Mouse (Mus musculus): ENCODE measurements around the gene Rap1a.
A peak's percentile ranks its signal among the peaks of the same experiment; 100 is the strongest.

The Rap1a gene

DNA sequence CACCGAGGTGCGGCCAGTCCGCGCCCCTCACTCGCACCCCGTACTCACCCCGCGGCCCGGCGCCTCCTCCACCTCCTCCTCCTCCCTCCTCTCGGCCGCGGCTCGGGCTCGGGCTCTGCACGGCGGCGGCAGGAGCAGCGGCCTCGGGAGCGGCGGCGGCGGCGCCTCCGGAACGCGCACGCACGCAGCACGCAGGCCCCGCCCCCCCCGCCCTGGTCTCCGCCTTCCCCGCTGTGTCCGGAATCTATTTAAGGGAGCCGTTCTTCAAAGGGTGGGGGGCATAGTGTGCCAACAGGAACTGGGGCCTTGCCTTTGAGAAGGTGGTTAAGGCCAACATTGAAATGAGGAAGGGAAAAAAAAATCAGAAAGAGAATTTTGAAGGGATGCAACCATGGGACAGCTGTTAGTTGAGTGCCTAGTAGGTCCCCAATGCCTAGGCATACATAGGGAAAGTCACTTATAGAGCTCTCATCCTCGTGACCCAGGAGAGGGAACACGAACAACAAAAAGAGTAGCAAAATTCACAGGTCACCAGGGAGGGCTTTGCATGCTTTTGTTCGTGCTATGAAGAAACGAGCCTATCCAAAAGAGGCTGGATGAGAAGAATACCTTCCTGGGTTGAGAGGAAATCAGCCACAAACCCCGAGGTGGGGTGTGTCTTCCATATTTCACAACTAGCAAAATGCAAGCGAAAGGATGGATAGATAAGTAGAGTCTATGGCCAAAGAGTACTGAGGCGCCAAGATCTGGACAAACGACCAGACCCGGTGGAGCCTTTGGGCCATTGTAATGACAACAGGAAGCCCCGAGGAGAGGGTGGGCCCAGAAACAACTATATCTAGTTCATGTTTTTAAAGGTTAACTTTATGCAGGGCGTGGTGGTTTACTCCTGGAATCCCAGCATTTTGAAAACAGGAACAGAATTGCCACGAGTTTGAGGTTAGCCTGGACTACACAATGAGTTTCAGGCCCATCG, at the start of gene Rap1a:
Rap1a (minus strand) TSS at position 146 of the 976 bp plus-strand sequence.
- DNase-seq (ENCODE audit: inconsistent age in 2 of 2, low spot score in 1 of 2), result peak in 1 of 2 experiments; percentile 85

DNA sequence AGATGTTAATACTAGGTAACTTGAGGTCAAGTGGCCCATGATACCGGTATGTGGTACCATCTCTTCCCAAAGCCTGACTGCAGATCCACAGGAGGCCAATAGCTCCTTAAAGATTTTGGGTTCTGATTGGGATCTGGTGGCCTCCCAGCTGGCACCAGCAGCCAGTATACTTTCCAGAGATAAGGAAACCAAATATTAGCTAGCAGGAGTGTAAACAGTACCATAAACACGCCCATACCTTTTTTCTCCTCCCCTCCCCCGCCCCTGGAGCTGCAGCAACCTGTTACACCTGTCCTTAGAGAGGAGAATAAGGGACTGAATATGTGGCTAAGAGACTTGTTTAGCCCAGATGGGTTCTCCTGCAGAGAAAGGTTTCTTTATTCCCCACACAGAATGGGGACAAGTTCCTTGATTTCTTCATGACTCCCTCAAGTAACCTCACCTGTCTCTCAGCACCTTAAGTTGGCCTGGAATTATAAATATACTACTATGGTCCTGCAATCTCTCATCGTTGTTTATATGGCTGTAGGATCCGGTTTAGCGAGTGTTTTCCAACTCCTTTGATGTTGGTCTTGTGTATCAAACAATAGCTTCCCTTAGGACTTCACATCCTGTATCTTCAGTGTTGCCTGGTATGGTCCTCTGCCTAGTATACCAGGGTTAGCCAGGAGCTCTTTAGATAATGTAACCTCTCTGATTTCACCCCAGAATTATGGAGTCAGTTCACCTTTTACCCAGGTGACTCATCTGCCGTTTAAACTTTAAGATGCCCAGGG, 45.3 kb upstream of the Rap1a start:
- DNase-seq (ENCODE audit: inconsistent age in 2 of 2, low spot score in 1 of 2), result peak in 1 of 2 experiments; percentile 17

DNA sequence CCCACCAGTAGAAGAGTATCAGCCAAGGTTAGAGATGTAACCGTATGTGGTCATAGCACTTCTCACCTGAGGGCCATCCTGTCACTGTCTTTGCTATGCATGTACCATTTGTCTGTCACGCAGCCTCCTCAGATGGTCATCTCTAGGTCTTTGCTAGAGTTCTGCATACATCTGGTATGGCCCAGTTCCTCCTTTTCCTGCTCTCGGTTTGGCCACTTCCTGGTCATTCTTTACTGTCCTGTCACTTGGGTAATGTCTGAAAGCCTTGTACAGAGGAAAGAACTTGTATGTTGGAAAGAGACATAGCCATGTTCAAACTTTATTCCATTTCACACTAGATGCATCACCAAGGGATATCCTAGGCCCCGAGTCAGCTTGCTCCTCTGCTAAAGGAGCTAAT, 38.7 kb upstream of the Rap1a start:
- peak in 1 of 2 experiments; percentile 19 for DNase-seq (ENCODE audit: inconsistent age in 2 of 2, low spot score in 1 of 2)

DNA sequence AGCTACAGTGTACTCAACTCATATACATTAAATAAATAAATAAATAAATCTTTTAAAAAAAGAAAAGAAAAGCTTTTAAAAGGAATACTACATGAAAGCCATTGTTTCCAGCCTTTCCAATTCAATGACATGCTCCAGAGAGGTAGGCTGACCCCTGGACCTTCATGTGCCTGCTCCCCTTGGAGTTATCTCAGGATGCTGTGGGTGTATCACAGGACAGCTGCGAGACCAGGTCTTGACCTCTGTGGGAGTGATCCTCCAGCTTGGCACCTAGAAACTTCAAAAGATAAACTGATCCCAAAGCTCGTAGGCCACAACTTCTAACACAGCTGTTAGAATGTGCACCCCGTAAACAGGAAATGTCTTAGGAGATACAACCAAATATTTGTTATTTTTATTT, 37.5 kb upstream of the Rap1a start:
- DNase-seq (ENCODE audit: inconsistent age in 2 of 2, low spot score in 1 of 2), result peak in 1 of 2 experiments; percentile 33

DNA sequence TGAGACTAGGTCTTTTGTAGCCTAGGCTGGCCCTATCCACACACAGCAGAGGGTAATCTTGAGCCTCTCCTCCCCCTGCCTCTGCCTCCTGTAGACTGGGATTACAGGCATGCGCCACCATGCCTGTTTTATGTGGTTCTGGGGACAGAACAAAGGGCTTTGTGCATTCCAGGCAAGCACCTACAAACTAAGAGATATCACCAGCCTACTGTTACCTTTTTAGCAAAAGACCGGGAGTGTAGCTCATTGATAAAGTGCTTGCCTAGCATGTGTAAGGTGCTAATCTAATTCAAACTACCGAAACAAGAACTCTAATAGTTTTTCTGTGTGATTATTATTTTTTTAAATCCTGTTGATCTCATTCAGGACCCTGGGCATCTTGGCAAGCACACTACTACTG, 35.7 kb upstream of the Rap1a start:
- DNase-seq (ENCODE audit: inconsistent age in 2 of 2, low spot score in 1 of 2), result no peak

DNA sequence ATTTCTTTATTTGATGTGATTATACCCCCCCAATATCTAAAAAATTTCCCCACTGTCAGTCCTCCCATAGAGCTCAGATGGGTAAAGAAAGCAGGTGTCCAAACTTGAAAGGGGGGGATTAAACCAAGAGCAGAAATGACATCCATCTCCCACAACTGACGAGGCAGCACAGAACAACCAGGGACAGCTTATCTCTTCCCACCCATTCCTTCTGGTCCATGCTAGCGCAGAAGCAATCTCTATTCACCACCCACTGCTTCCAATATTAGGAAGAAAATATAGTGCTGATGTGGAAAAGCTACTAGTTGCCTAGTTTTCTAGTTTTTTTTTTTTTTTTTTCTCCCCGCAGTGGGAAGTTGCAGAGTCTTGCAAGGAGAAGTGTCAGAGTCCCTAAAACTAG, 34.7 kb upstream of the Rap1a start:
- DNase-seq (ENCODE audit: inconsistent age in 2 of 2, low spot score in 1 of 2), result no peak

DNA sequence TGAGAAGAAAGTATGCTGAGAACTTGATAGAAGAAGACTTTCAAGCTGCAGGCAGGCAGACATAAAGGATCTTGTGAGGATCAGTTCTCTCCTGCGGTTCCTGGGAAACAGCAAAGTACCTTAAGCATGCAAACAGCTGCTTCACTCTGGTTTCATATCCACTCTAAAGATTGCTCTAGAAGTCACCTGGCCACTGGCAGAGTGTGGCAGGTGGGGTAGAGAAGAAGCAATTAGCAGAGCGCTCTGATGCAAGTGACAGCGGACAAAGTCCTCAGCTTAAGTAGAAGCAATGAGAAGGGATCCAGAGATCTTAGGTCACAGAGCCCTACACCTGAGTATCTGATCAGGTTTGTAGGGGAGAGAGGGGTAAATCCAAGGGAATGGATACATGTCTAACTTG, 30.4 kb upstream of the Rap1a start:
- no peak for DNase-seq (ENCODE audit: inconsistent age in 2 of 2, low spot score in 1 of 2)

DNA sequence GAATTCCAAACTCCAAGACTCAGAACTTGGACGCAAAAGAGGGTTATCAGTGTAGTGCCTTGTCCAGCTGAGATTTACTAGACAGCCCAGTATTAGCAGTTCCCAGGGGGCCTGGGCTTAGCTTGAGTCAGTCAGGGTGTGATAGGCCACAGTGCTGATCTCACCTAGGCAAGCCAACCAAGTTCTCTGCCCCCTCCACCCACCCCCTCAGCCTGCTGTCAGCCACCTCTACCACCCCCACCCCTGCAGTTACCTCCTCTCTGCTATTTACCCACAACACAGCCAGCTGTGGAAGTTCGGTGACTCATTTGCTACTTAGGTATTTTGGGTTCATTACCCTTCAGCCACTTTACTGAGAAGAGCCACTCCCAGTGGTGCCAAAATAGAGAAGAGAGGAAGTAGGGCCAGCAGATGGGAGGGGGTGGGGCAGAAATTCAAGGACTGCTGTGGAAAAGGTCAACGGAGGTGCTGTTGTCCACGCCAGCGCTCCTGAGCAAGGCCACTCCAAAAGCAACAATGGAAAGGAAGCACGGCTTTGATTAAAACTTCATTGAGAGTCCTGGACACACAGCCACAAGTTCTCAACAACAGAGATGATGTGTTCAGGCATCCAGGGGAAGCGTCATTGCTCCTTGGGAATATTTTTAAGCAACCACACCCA, 24.5 kb upstream of the Rap1a start:
- DNase-seq (ENCODE audit: inconsistent age in 2 of 2, low spot score in 1 of 2), result peak; percentile 71 to 86

DNA sequence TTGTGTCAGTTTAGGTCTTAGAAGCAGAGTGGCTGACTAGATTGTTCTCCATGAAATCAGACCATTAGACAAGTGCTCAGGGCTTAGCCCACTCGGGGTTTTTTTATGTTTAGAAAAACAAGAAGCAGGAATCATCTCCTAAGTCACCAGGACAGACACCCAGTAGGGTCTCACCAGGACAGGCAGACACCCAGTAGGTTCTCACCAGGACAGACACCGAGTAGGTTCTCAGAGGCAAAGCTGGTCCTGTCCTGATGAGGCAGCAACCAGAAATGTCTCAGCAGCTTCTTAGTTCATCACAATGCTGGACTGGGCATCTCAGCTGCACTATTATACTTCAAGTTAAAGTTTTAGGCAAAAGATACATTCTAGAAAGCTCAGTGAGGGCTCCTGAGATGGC, 23.6 kb upstream of the Rap1a start:
- no peak for DNase-seq (ENCODE audit: inconsistent age in 2 of 2, low spot score in 1 of 2)

DNA sequence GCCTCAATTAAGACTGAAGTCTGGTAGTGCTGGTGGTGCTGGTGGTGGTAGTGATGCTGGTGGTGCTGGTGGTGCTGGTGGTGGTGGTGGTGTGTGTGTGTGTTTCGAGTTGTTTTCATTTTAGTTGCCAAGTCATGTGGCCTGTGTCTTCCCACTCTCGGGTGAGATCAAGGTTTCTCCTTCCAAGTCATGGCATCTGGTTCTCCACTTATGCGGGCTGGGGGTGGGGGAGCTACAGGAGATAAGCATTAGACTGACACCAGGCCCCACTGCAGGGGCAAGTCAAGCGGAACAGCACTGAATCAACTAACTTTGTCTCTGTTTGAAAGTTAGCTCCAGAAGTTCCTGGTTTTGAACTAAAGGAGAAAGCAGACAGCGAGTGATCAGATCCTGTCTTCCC, 23.0 kb upstream of the Rap1a start:
- no peak for DNase-seq (ENCODE audit: inconsistent age in 2 of 2, low spot score in 1 of 2)

DNA sequence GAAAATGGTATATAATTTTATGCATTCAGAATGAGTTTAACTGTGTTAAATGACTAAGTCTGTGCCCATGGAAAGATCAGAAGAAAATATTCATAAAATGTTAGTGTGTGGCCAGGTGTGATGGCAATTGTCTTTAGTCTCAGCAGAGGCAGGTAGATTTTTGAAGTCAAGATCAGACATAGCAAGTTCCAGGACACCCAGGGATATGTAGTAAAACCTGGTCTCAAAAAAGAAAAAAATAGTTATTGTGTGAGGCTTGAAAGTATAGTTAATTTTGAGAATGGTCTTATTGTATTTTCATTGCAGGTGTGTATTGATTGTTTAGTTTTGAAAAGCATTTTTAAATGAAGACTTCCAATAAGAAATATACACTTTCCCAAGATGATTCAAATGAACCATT, 22.5 kb upstream of the Rap1a start:
- DNase-seq (ENCODE audit: inconsistent age in 2 of 2, low spot score in 1 of 2), result no peak

DNA sequence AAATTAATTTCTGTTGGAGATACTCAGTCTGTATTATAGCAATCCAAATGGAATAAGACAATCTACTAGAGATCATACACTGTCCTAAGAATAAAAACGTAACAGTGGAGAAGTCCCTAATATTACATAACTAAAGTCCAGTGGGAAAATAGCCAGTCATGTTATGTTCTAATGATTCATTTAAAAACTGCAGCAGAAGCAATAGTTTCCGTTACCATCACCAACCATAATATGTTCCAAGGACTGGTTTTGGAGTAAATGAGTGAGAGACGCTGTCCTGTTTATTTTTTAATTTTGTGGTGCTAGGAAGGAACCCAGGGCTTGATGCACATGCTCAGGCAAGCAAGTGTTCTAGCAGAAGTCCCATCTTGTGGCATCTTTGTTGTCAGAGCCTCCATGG, 20.4 kb upstream of the Rap1a start:
- DNase-seq (ENCODE audit: inconsistent age in 2 of 2, low spot score in 1 of 2), result no peak

DNA sequence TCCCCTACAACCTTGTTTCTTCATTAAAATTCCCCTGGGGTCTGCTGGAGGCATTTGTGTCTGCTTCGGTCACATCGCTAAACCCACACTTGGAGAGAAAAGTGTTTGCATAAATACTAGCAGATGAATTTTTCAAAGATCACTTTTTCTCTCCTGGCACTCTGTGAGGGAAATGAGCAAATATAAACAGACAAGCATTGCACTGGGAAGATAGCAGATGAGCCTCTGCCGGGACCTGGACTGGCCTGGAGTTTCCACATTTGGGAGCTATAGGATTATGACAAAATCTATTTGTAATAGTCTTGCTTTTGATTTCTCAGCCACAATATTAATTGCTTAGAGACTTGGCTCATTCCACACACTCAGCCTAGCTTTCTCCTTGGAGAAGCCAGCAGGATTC, 19.1 kb upstream of the Rap1a start:
- DNase-seq (ENCODE audit: inconsistent age in 2 of 2, low spot score in 1 of 2), result no peak

DNA sequence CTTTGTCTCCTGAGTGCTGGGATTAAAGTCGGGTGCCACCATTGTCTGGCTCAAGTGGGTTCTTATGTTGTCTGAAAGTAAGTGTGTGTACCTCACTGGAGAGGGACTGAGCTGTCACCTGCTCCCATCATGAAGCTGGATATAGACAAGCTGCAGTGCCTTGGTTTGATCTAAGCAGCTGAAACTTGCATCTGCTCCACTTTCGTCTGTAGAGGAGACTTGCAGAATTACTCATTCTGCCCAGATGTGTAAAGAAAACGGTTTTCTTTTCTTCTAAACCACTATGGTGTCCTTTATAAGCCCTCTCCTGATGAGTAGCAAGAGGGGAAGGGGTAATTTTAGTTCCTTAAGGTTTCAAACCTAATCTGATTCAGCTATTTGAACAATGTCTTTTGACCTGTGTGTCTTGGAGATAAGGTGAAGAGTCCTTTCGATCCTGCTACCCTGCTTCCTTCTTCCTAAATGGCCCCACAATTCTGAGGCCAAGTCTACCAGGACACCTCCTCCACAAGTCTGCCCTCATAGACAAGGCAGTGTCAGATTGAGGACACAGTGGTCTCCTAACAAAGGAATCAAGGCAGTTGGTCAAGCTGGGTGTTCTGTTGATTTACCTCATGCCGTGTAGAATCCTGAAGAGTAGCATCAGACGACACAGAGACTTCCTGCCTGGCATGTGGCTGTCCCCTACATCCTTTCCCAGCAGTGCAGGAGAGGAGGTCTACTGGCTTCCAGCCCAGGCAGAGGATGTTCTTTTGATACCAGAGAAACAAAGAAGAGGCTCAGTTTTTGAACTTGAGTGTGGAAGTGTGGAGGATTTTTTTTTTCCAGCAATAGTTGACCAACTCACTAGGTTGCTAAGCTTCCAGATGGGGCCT, 17.2 kb upstream of the Rap1a start:
- peak in 1 of 2 experiments; percentile 57 for DNase-seq (ENCODE audit: inconsistent age in 2 of 2, low spot score in 1 of 2)

DNA sequence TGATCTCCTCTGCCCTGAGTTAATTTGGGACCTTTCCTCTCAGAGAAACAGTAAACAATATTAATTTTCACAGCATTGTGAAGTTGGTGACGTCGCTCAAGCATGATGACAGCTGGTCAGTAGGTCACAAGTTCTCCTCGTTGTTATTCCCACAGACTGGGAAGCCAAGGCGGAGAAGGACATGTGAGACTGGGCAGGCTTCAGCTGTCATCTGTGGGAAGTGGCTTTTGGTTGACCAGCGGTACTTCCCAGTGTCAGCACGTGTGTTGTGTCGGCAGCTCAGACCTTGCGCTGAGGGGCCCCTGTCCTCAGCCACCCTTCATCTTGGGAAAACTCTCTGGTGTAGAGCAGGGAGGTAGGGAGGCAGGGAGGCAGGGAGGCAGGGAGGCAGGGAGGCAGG, 15.0 kb upstream of the Rap1a start:
- no peak for DNase-seq (ENCODE audit: inconsistent age in 2 of 2, low spot score in 1 of 2)

DNA sequence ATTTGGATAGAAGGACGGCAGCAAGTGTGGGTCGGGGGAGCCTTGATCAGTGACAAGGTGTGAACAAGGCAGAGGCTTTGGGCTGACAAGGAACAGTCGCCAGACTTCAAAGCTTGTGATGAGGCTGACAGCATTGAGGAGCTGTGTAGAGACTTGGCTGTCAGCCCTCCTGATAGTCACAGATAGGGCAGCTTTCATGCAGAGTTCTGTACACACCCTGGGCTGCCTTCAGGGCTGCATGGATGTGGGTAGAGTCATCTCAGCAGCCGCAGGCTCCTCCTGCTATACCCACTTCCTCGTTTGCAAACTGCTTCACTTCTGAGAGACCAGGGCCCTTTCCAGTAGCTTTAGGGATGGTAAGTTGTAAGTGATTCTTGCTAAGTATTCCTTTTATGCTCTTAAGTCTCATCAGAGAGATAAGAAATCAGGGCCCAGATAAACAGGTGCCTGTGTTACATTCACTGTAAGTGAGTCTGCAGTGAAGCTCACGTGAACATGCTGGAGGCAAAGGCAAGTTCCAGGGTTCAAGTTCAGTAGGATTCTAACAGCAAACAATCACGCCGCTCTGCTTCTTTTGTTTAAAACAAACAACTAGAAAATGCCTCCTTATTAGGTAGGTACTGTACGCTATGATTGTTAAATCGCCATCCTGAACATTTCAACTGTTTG, 14.2 kb upstream of the Rap1a start:
- peak in 1 of 2 experiments; percentile 28 for DNase-seq (ENCODE audit: inconsistent age in 2 of 2, low spot score in 1 of 2)

DNA sequence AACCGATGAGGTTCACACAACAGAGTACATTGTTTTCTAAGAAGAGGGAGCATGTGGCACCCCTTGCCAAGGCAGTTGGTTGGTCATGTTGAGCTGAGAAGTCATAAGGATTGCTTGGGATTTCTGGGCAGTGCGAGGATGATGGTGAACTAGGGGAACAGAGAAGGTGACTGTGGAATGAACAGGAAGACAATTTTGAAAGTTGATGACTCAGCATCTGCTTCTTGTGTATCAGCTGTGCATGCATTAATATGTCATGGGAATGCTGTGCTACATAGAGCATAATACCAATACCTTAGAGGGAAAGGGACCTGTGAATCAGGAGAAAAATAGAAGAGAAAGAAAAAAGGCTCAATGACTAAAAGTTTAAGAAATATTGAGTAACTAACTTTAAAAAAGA, 10.0 kb upstream of the Rap1a start:
- DNase-seq (ENCODE audit: inconsistent age in 2 of 2, low spot score in 1 of 2), result no peak

DNA sequence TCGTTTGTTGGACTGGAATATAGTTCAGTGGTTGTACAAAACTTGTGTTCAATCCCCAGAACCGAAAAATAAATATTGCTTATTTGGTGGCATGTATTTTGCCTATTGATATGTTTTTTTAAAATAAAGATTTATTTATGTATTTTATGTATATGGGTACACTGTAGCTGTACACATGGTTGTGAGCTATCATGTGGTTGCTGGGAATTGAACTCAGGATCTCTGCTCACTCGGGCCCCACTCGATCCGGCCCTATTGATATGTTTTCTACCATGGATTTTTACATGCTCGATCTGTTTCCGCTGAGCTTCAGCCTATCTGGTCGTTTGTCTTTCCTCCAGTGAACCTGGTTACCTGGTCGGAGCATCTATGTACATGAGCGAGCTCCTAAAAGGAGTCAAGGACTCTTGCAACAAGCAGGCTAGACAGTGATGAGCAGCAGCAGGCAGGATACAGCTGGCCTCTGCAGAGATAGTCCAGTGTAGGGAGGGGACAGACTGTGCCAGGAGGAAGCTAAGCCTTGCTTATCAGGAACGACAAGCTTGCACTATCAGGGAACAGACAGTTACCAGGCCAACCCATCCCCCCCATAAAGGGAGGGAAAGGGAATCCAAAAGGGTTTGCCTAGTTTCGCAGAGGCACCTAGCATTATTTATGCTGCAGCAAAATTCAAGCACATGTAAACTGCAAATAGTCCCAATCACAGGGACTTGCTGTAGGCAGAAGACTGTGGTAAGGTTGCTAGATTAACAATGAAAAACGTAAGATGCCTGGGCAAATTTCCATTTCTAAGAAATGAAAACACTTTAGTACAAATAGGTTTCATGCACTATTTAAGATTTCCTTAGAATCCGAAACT, 7.3 kb upstream of the Rap1a start:
- DNase-seq (ENCODE audit: inconsistent age in 2 of 2, low spot score in 1 of 2), result peak; percentile 84 to 87

DNA sequence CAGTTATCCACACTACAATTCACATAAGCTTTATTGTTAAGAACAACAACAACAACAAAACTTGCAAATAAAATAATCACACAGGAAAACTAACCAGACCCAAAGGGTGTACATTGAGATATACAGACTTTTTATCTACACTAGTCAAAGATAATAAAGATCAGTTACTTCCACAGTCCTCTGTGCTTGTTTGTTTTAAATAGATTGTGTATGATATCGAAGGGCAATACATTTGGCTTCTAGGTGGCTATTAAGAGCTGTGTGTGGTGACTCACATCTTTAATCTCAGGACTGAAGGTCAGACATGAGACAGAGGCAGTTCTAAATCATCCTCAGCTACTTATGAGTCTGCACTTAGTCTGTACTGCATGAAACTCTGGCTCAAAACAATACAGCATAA, 6.5 kb upstream of the Rap1a start:
- peak in 1 of 2 experiments; percentile 76 for DNase-seq (ENCODE audit: inconsistent age in 2 of 2, low spot score in 1 of 2)
